ENCODE assay signal across 8 mouse cellular contexts in the genomic region with DNA sequence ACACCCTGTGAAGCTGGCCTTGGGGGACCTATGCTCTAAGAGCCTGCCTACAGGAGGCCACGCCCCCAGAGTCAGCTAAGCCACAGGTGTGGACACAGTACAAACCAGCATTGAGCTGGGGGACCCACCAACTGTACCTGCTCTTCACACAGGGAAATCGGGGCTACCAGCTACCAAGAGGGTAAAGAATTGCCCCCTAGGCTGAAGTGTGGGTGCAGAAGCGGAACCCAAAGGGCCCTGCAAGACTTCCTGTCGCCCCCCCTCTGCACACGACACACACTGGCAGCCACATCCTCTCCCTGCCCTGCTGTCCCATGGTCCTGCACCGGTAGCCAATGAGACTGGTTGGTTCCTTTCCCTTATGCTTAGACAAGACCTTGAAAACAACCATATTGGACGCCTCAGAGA. TPM values are rescaled to one million over a fixed set of nuclear protein-coding genes. Genes with fewer than 3 reads are reported as not detected.
DNase-seq lines count a peak whose midpoint lies in the region; ATAC-seq and TF ChIP-seq lines count a peak whose summit lies in the region.

No protein-coding gene starts in this region.

- peak; percentile 30; the same call in 1 of the 2 replicates for ATAC-seq in liver, embryonic 12.5 days
- ATAC-seq in neural tube, embryonic 12.5 days (ENCODE audit: low FRiP score, low read depth): no peak

- 3% methylated on average over 7 of the region's 7 CpGs for WGBS in bone marrow, adult 2 months
- 79% methylated on average over 7 of the region's 7 CpGs for WGBS in hindbrain, embryonic 10.5 days
- WGBS in liver, embryonic 12.5 days (ENCODE audit: insufficient replicate concordance): 26% methylated on average over 7 of the region's 7 CpGs
- 86% methylated on average over 7 of the region's 7 CpGs for WGBS in neural tube, embryonic 12.5 days

- DNase-seq in gastrocnemius, adult 2 months: no peak
- DNase-seq in gastrocnemius, postnatal 10 days: no peak
- no peak for DNase-seq in hindbrain, embryonic 10.5 days (ENCODE audit: low spot score)
- DNase-seq in frontal cortex, postnatal 25 days (ENCODE audit: low spot score in 2 of 2): no peak
- DNase-seq in cerebellum, adult 9-11 months: no peak

- no peaks in the 10 kb centered on the region for H3K9me3 ChIP-seq in hindbrain, embryonic 10.5 days
- H3K9me3 ChIP-seq in liver, embryonic 12.5 days (replicated peaks): no peaks in the 10 kb centered on the region
- H3K9me3 ChIP-seq in neural tube, embryonic 12.5 days: no peaks in the 10 kb centered on the region

- H3K9ac ChIP-seq in liver, embryonic 12.5 days: peak overlapping the region; percentile 85
- H3K9ac ChIP-seq in neural tube, embryonic 12.5 days: peak overlapping the region; percentile 77

- H3K4me1 ChIP-seq in bone marrow, adult 2 months (ENCODE audit: control insufficient read depth, insufficient read depth, low read length): peaks cover 7% of the 10 kb centered on the region
- H3K4me1 ChIP-seq in hindbrain, embryonic 10.5 days (replicated peaks): peaks cover 79% of the 10 kb centered on the region
- peaks cover 76% of the 10 kb centered on the region for H3K4me1 ChIP-seq in liver, embryonic 12.5 days
- H3K4me1 ChIP-seq in neural tube, embryonic 12.5 days: peaks cover 26% of the 10 kb centered on the region

- H3K36me3 ChIP-seq in hindbrain, embryonic 10.5 days: peaks cover 36% of the 10 kb centered on the region
- H3K36me3 ChIP-seq in liver, embryonic 12.5 days: peaks cover 37% of the 10 kb centered on the region
- H3K36me3 ChIP-seq in neural tube, embryonic 12.5 days: peaks cover 29% of the 10 kb centered on the region

- H3K4me3 ChIP-seq in gastrocnemius, adult 2 months: peak overlapping the region; percentile 83
- peak overlapping the region; percentile 82 for H3K4me3 ChIP-seq in bone marrow, adult 2 months (replicated peaks; ENCODE audit: control insufficient read depth, low read depth, low read length)
- peak overlapping the region; percentile 74 for H3K4me3 ChIP-seq in hindbrain, embryonic 10.5 days
- H3K4me3 ChIP-seq in liver, embryonic 12.5 days: peak overlapping the region; percentile 75
- H3K4me3 ChIP-seq in neural tube, embryonic 12.5 days: no peak overlapping the region; the same call in 1 of the 2 replicates

- H3K27me3 ChIP-seq in hindbrain, embryonic 10.5 days (ENCODE audit: insufficient read depth, poor library complexity, severe bottlenecking): peaks cover 75% of the 10 kb centered on the region
- peaks cover 27% of the 10 kb centered on the region for H3K27me3 ChIP-seq in liver, embryonic 12.5 days (replicated peaks)
- H3K27me3 ChIP-seq in neural tube, embryonic 12.5 days (replicated peaks): peaks cover 9% of the 10 kb centered on the region; the same call in 1 of the 2 replicates

- peak overlapping the region; percentile 93 for H3K4me2 ChIP-seq in liver, embryonic 12.5 days
- H3K4me2 ChIP-seq in neural tube, embryonic 12.5 days (replicated peaks): peak overlapping the region; percentile 78

- intact Hi-C loops in gastrocnemius, adult 2 months (cut with DNase I): no loop called here

- peak; percentile 52; the same call in 1 of the 2 replicates for TF ChIP-seq POLR2A in bone marrow, adult 2 months (IDR thresholded peaks at IDR 0.05; ENCODE audit: borderline replicate concordance, control insufficient read depth, low read depth, low read length)

- H3K27ac ChIP-seq in gastrocnemius, adult 2 months: 0 out of 2 replicates have a peak overlapping the region, but pooled peaks have one; percentile 86
- H3K27ac ChIP-seq in bone marrow, adult 2 months (ENCODE audit: control insufficient read depth, insufficient read depth, low read depth, low read length, poor library complexity): peak overlapping the region; percentile 78
- H3K27ac ChIP-seq in hindbrain, embryonic 10.5 days: peak overlapping the region; percentile 53; the same call in 1 of the 2 replicates
- H3K27ac ChIP-seq in liver, embryonic 12.5 days: peak overlapping the region; percentile 78
- no peak overlapping the region for H3K27ac ChIP-seq in neural tube, embryonic 12.5 days

- no peak for TF ChIP-seq CTCF in gastrocnemius, adult 2 months (IDR thresholded peaks at IDR 0.05)
- TF ChIP-seq CTCF in bone marrow, adult 2 months (IDR thresholded peaks at IDR 0.05; ENCODE audit: control insufficient read depth, insufficient read depth, low read length): no peak

RNA-seq across cellular contexts. Expression of gene Mast3, which starts 13.6 kb away (rescaled TPM):
- total RNA-seq in gastrocnemius, adult 2 months (2021): 1 to 10 TPM; 2.7 to 3.6 TPM
- 1 to 10 TPM; 7.2 to 8.9 TPM for total RNA-seq in gastrocnemius, postnatal 10 days (2021)
- 20.5 and 70.7 TPM in 2 replicates for polyA plus RNA-seq in bone marrow, adult 2 months (2011; ENCODE audit: insufficient read depth, insufficient read length, low replicate concordance, missing spikeins)
- 11.4 and 18.2 TPM in 2 replicates for polyA plus RNA-seq in hindbrain, embryonic 10.5 days (2016; fragmentation: Nextera tagmentation; extraction: Ambion mirVana)
- 9.8 and 10.4 TPM in 2 replicates for polyA plus RNA-seq in liver, embryonic 12.5 days (2016; fragmentation: Nextera tagmentation; extraction: Ambion mirVana)
- 15.9 and 17.4 TPM in 2 replicates for polyA plus RNA-seq in neural tube, embryonic 12.5 days (2016; fragmentation: Nextera tagmentation; extraction: Ambion mirVana)

RNA-seq across cellular contexts. Expression of gene Pik3r2, which starts 14.8 kb away (rescaled TPM):
- 10 to 100 TPM; 13.9 to 16.2 TPM for total RNA-seq in gastrocnemius, adult 2 months (2021)
- total RNA-seq in gastrocnemius, postnatal 10 days (2021): 10 to 100 TPM; 39.4 to 47.2 TPM
- 12.8 and 19.5 TPM in 2 replicates for polyA plus RNA-seq in bone marrow, adult 2 months (2011; ENCODE audit: insufficient read depth, insufficient read length, low replicate concordance, missing spikeins)
- 73.4 and 82.1 TPM in 2 replicates for polyA plus RNA-seq in hindbrain, embryonic 10.5 days (2016; fragmentation: Nextera tagmentation; extraction: Ambion mirVana)
- 23.3 and 27.3 TPM in 2 replicates for polyA plus RNA-seq in liver, embryonic 12.5 days (2016; fragmentation: Nextera tagmentation; extraction: Ambion mirVana)
- 84.0 and 84.6 TPM in 2 replicates for polyA plus RNA-seq in neural tube, embryonic 12.5 days (2016; fragmentation: Nextera tagmentation; extraction: Ambion mirVana)

RNA-seq across cellular contexts. Expression of gene Il12rb1, which starts 17.0 kb away (rescaled TPM):
- total RNA-seq in gastrocnemius, adult 2 months (2021): not detected
- under 1 TPM; 0.16 to 0.23 TPM for total RNA-seq in gastrocnemius, postnatal 10 days (2021)
- 0.36 and 1.9 TPM in 2 replicates for polyA plus RNA-seq in bone marrow, adult 2 months (2011; ENCODE audit: insufficient read depth, insufficient read length, low replicate concordance, missing spikeins)
- 0.05 TPM in 1 of 2 replicates, not detected in the other for polyA plus RNA-seq in hindbrain, embryonic 10.5 days (2016; fragmentation: Nextera tagmentation; extraction: Ambion mirVana)
- 0.18 and 0.22 TPM in 2 replicates for polyA plus RNA-seq in liver, embryonic 12.5 days (2016; fragmentation: Nextera tagmentation; extraction: Ambion mirVana)
- not detected in 2 replicates for polyA plus RNA-seq in neural tube, embryonic 12.5 days (2016; fragmentation: Nextera tagmentation; extraction: Ambion mirVana)

RNA-seq across cellular contexts. Expression of gene Mpv17l2, which starts 30.6 kb away (rescaled TPM):
- 10 to 100 TPM; 21.0 to 22.8 TPM for total RNA-seq in gastrocnemius, adult 2 months (2021)
- 10 to 100 TPM; 30.1 to 31.4 TPM for total RNA-seq in gastrocnemius, postnatal 10 days (2021)
- 15.1 and 28.2 TPM in 2 replicates for polyA plus RNA-seq in bone marrow, adult 2 months (2011; ENCODE audit: insufficient read depth, insufficient read length, low replicate concordance, missing spikeins)
- polyA plus RNA-seq in hindbrain, embryonic 10.5 days (2016; fragmentation: Nextera tagmentation; extraction: Ambion mirVana): 35.0 and 40.6 TPM in 2 replicates
- polyA plus RNA-seq in liver, embryonic 12.5 days (2016; fragmentation: Nextera tagmentation; extraction: Ambion mirVana): 52.2 and 52.7 TPM in 2 replicates
- polyA plus RNA-seq in neural tube, embryonic 12.5 days (2016; fragmentation: Nextera tagmentation; extraction: Ambion mirVana): 45.0 and 51.2 TPM in 2 replicates

RNA-seq across cellular contexts. Expression of gene Rab3a, which starts 36.8 kb away (rescaled TPM):
- total RNA-seq in gastrocnemius, adult 2 months (2021): 10 to 100 TPM; 31.9 to 39.8 TPM
- total RNA-seq in gastrocnemius, postnatal 10 days (2021): 10 to 100 TPM; 44.6 to 50.4 TPM
- 9.7 and 13.3 TPM in 2 replicates for polyA plus RNA-seq in bone marrow, adult 2 months (2011; ENCODE audit: insufficient read depth, insufficient read length, low replicate concordance, missing spikeins)
- 24.8 and 70.3 TPM in 2 replicates for polyA plus RNA-seq in hindbrain, embryonic 10.5 days (2016; fragmentation: Nextera tagmentation; extraction: Ambion mirVana)
- 3.3 and 3.9 TPM in 2 replicates for polyA plus RNA-seq in liver, embryonic 12.5 days (2016; fragmentation: Nextera tagmentation; extraction: Ambion mirVana)
- 184 and 199 TPM in 2 replicates for polyA plus RNA-seq in neural tube, embryonic 12.5 days (2016; fragmentation: Nextera tagmentation; extraction: Ambion mirVana)
